Mouse (Mus musculus) liver, adult (tissue): ENCODE data around the gene Casp7.

Experiments used
- GATA4 ChIP-seq: IDR thresholded peaks from 2 replicates; pipeline ENCODE4 v1.6.1; 2014; ENCODE audit warnings: mild to moderate bottlenecking, low read length; ENCODE audit not compliant: insufficient replicate concordance

Gene Casp7

GRCm38 (mm10) chr19:56397663-56398527, 966 bp downstream of the Casp7 start:
- no peak for TF ChIP-seq GATA4

- TF ChIP-seq GATA4 = no peak
Measured at GRCm38 (mm10) chr19:56398528-56398795, 1.5 kb downstream of the Casp7 start.

DNA sequence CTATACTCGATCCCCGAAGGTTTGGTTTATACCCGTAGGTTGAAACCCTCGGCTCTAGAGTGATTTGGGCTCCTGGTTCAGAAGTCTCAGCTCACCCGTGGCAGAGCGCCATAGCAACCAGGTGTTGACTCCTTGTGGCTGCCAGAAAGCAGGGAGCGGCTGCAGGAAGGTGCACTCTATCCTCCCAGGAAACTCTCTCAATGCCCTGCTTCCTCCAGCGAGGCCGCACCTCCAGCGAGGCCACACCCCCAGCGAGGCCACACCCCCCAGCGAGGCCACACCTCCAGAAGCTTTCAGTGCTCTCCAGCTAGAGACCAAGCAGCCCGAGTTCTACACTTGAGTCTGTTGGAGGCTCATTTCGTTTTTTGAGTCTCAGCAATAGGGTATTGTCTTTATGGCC, 3.3 kb downstream of the Casp7 start:
- no peak for TF ChIP-seq GATA4

DNA sequence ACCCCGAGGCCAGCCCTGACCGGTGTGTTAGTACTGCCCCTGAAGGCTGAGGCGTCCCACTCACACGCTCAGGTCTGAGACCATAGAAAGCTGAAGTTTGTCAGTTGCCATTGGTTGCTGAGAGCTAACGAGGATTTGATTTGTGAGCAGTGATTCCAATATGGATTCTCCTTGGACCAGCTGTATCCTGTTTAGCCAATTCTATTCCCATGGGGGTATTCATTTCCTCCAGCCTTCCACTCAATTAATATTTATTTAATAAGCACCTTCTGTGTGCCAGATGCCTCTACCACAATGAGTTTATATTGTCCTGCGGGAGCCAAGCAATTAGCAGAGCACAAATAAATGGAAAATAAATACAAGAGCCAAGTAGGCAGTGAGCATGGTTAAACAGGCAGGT, 4.9 kb downstream of the Casp7 start:
- no peak for TF ChIP-seq GATA4

DNA sequence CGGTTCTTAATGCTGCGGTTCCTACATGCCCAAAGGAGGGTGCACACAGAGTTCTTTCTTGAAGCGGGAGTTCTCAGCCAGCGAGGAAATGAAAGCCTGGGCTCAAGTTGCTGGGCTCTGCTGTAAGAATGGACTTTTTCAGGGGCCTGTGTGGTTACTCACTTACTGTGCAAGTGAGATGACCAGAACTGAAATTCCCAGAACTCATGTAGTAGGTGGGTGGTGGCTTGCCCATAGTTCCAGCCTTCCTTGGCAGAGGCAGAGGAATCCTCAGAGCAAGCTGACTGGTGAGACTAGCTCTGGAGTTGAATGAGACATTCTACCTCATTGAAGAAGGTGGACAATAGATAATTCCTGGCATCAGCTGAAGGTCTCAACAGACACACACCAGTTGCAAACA, 8.9 kb downstream of the Casp7 start:
- TF ChIP-seq GATA4 = no peak

DNA sequence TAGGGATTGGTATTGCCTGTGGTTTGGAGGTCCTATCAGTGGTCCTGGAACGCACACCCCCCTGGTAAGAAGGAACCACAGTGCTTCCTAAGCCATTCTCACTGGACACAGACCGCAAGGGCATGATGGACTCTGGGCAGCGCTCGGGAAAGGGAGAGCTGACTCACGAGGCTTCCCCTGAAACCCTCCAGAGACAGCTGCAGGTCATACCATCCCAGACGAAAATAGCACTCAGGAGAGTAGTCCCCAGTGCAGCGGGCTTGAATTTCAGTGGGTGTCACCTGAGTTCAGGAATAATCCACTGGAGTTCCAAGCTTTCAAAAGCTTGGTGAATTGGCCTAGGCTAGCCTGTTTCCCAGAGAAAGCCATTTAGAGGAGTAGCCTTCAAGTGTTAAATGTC, 9.7 kb downstream of the Casp7 start:
- no peak for TF ChIP-seq GATA4

GRCm38 (mm10) chr19:56418404-56418803, 21.5 kb downstream of the Casp7 start:
- TF ChIP-seq GATA4 = no peak

GRCm38 (mm10) chr19:56419452-56419851, 22.5 kb downstream of the Casp7 start:
- no peak for TF ChIP-seq GATA4

DNA sequence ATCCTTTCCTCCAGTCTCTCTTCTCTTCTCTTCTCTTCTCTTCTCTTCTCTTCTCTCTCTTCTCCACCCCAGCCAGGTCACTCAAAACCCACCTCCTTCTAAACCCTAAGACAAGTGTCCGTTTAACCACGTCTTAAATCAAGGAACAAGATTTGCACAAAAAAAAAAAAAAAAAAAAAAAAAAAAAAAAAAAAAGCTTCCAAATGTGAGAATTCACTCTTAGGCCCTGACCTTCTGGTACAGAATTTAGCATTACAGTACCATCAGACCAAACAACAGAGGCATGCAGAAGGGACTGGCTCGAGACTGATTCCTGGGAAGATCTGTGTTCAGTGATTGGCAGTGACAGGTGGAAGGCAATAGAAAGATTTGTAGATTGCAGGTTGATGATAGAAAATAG, 23.4 kb downstream of the Casp7 start:
- no peak for TF ChIP-seq GATA4

- TF ChIP-seq GATA4 = no peak
Measured at GRCm38 (mm10) chr19:56422476-56423338, 25.8 kb downstream of the Casp7 start.

GRCm38 (mm10) chr19:56423370-56423769, 26.4 kb downstream of the Casp7 start:
- no peak for TF ChIP-seq GATA4

DNA sequence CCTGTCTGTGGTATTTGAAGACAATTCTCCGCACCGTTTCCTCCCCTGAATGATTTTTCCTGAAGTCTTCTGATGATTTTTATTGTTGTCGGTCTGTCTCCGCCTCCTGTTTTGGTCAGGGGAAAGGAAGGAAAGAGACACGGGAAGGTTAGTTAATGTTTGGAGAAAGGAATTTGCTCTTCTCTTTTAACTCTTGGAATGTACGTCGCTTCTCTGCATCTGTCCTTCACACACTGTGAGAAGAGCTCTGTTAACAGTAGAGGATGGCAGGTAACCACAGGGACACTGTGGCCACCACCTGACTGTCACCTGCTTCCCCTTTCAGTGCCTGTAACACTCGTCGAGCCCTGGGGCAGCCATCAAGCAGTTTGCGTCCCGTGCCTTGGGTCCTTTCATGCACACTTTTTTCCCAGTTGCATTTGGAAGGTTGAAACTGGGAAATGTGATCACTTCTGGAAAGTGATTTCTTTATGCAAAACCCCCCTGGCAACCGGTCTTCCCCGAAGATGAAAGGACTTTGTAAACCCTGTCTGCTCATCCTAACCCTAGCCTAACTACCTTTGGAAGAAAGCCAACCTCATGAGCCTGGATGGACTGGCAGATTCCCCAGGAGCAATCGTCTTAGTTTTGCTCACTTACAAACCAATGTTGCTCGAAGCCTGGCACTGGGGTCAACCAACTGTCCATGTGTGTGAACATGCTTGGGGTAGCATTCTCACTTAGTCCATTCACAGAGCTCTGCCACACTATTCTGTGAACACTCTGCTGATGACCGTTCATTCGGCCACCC, 27.9 kb downstream of the Casp7 start:
- no peak for TF ChIP-seq GATA4

- TF ChIP-seq GATA4 = no peak
Measured at GRCm38 (mm10) chr19:56425492-56425891, 28.6 kb downstream of the Casp7 start.

DNA sequence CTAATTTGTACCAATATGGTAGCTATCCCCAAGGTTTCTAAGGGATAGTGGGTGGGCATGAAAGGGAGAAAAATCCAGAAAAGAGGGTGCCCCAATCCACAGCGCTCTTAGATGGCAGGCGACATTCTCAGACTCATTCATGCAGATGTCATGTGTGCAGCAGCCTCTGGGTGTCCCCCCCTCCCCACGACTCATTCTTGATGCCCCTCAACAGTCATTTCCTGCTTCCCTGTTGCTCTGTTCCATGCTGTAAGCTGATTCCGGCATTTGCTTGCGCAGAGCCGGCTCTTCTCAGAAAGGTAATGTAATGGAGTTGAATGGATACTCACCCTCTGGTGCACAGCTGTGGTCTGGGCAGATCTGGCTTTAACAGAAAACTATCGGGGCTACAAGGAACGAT, 33.4 kb downstream of the Casp7 start:
- TF ChIP-seq GATA4 = no peak

GRCm38 (mm10) chr19:56432706-56433105, 35.8 kb downstream of the Casp7 start:
- no peak for TF ChIP-seq GATA4

GRCm38 (mm10) chr19:56433581-56433980, 36.7 kb downstream of the Casp7 start:
- no peak for TF ChIP-seq GATA4
